Mouse (Mus musculus): ENCODE measurements around the gene Slc28a1.

GRCm38 (mm10) chr7:81066714-81067113, 47.9 kb upstream of the Slc28a1 start:
- TF ChIP-seq CTCF (conservative IDR thresholded peaks at IDR 0.05; ENCODE audit: low read length): no peak
- no peak for TF ChIP-seq NANOG (IDR thresholded peaks at IDR 0.05; ENCODE audit: borderline replicate concordance, low read length)
- TF ChIP-seq POU5F1 (IDR thresholded peaks at IDR 0.05; ENCODE audit: borderline replicate concordance, low read length): no peak

Measured in E14TG2a.4 (cell line).